Mouse (Mus musculus) heart, embryonic 14.5 days (tissue): ENCODE results near the gene Tex45. TPM values are rescaled to one million over a fixed set of nuclear protein-coding genes. Genes with fewer than 3 reads are reported as not detected.

Source experiments
- ATAC-seq: fragments of 200-750 bp; cut with Nextera tagmentation; 2 replicates; pipeline ENCODE4 v1.8.0; 2017; ENCODE audit warnings: low read depth, moderate TSS enrichment; ENCODE audit not compliant: insufficient number of reproducible peaks, insufficient read depth, low FRiP score
- H3K27ac ChIP-seq, 2 experiments: fragments of 200-500 bp in 1 of 2; fragments of 300-500 bp in 1 of 2; sonication (generic) in 1 of 2; replicated peaks in 1 of 2; 2 replicates each; pipeline ENCODE4 v1.5.1; 2012 to 2014; ENCODE audit warnings: low read depth in 2 of 2, low read length in 2 of 2, control low read depth in 1 of 2, mild to moderate bottlenecking in 1 of 2, mixed read lengths in 1 of 2; ENCODE audit not compliant: control insufficient read depth in 1 of 2, insufficient read depth in 1 of 2
- H3K27me3 ChIP-seq: fragments of 300-500 bp; sonication (generic); 2 replicates; pipeline ENCODE4 v1.6.1; 2014; ENCODE audit warnings: mild to moderate bottlenecking, low read length, control low read depth; ENCODE audit not compliant: control insufficient read depth, insufficient read depth
- H3K36me3 ChIP-seq: fragments of 300-500 bp; sonication (generic); 2 replicates; pipeline ENCODE4 v1.6.1; 2014; ENCODE audit warnings: mild to moderate bottlenecking, control low read depth, low read length, mixed read lengths; ENCODE audit not compliant: control insufficient read depth, insufficient read depth
- H3K4me1 ChIP-seq, 2 experiments: fragments of 200-500 bp in 1 of 2; fragments of 300-500 bp in 1 of 2; sonication (generic) in 1 of 2; 2 replicates each; pipeline ENCODE4 v1.6.1; 2012 to 2014; ENCODE audit warnings: low read length in 2 of 2, control low read depth in 1 of 2, mixed read lengths in 1 of 2; ENCODE audit not compliant: control insufficient read depth in 2 of 2, insufficient read depth in 2 of 2
- H3K4me2 ChIP-seq: fragments of 300-500 bp; sonication (generic); 2 replicates; pipeline ENCODE4 v1.6.1; 2014; ENCODE audit warnings: mild to moderate bottlenecking, low read length
- H3K4me3 ChIP-seq, 2 experiments: fragments of 200-500 bp in 1 of 2; fragments of 300-500 bp in 1 of 2; sonication (generic) in 1 of 2; 2 replicates each; pipeline ENCODE4 v1.5.1; 2012 to 2014; ENCODE audit warnings: low read length in 2 of 2, mild to moderate bottlenecking in 2 of 2, control low read depth in 1 of 2, low read depth in 1 of 2, moderate library complexity in 1 of 2; ENCODE audit not compliant: control insufficient read depth in 1 of 2, insufficient read depth in 1 of 2
- H3K9ac ChIP-seq: fragments of 300-500 bp; sonication (generic); 2 replicates; pipeline ENCODE4 v1.6.1; 2014; ENCODE audit warnings: mild to moderate bottlenecking, low read length
- H3K9me3 ChIP-seq: fragments of 300-500 bp; sonication (generic); 2 replicates; pipeline ENCODE4 v1.6.1; 2016; ENCODE audit warnings: low read length, control low read depth; ENCODE audit not compliant: control insufficient read depth
- WGBS: fragments of 180-500 bp; shearing (Covaris S2); extraction: QIAGEN DNeasy Blood & Tissue Kit; methylation state at CpG from one replicate; pipeline ENCODE4 v1.1.7; 2014; 5-methylcytosine and 5-hydroxymethylcytosine counted together
- polyA plus RNA-seq: library from polyadenylated mRNA; unstranded; fragments of >200 nt; fragmentation: Nextera tagmentation; extraction: Ambion mirVana; gene quantifications from 2 replicates; pipeline ENCODE4 v1.2.1, GENCODE M21; 2014

Gene Tex45
- polyA plus RNA-seq, 1 experiment from 2014 or later, result not detected

GRCm38 (mm10) chr8:3485192-3485591 lies 14.5 kb downstream of the Tex45 start:
- Histone ChIP-seq H3K27ac (no peak overlapping the region), H3K4me3 (no peak overlapping the region), H3K27me3 (no peaks in the 10 kb centered on the region), H3K9me3 (no peaks in the 10 kb centered on the region), H3K9ac (no peak overlapping the region), H3K4me1 (peaks cover 3% of the 10 kb centered on the region in 2 experiments; a peak in 1 of 4 replicates), H3K4me2 (no peak overlapping the region), H3K36me3 (no peaks in the 10 kb centered on the region)
- 21% methylated on average over 5 of the region's 5 CpGs for WGBS
- ATAC-seq, result no peak

GRCm38 (mm10) chr8:3492901-3493844 lies 22.5 kb downstream of the Tex45 start, which contains the start of gene Zfp358:
Gene Zfp358 (plus strand): TSS chr8:3493138.
- whole genome bisulfite sequencing, result 1% methylated on average over 55 of the region's 64 CpGs
- Histone ChIP-seq H3K9ac (peak within 1 kb of the TSS; percentile 99), H3K4me3 (peak within 1 kb of the TSS; percentile 67 to 94), H3K27me3 (no peaks in the 10 kb centered on the region), H3K4me1 (peaks cover 2 to 7% of the 10 kb centered on the region in 2 experiments; a peak in 3 of 4 replicates), H3K4me2 (peak within 1 kb of the TSS; percentile 88), H3K27ac (peak within 1 kb of the TSS; percentile 20 to 82), H3K36me3 (peaks cover 34% of the 10 kb centered on the region), H3K9me3 (no peaks in the 10 kb centered on the region)
- peak; percentile 87 for ATAC-seq

- Histone ChIP-seq H3K36me3 (peaks cover 34% of the 10 kb centered on the region), H3K4me1 (peaks cover 2 to 7% of the 10 kb centered on the region in 2 experiments; a peak in 3 of 4 replicates), H3K9ac (peak overlapping the region; percentile 99), H3K4me3 (peak overlapping the region; percentile 67 to 94), H3K9me3 (no peaks in the 10 kb centered on the region), H3K27me3 (no peaks in the 10 kb centered on the region), H3K27ac (peak overlapping the region in 1 of 2 experiments; percentile 82; a peak in 2 of 4 replicates), H3K4me2 (peak overlapping the region; percentile 88)
- 14% methylated on average over 6 of the region's 6 CpGs for WGBS
- ATAC-seq, result no peak
These were observed 23.2 kb downstream of the Tex45 start for GRCm38 (mm10) chr8:3493845-3494208.

- Histone ChIP-seq H3K4me2 (no peak overlapping the region), H3K4me3 (no peak overlapping the region)
- no peak for ATAC-seq
These were observed 25.1 kb downstream of the Tex45 start for GRCm38 (mm10) chr8:3495578-3496427.

GRCm38 (mm10) chr8:3496428-3496748 lies 25.7 kb downstream of the Tex45 start:
- ATAC-seq, result no peak
- Histone ChIP-seq H3K4me3 (no peak overlapping the region), H3K27me3 (no peaks in the 10 kb centered on the region), H3K9me3 (no peaks in the 10 kb centered on the region), H3K36me3 (peaks cover 34% of the 10 kb centered on the region), H3K9ac (no peak overlapping the region), H3K4me1 (peaks cover 2 to 18% of the 10 kb centered on the region in 2 experiments; a peak in 3 of 4 replicates), H3K27ac (no peak overlapping the region), H3K4me2 (no peak overlapping the region)
- WGBS, result 84% methylated on average over 15 of the region's 15 CpGs

More at GRCm38 (mm10) chr8:3495578-3496427, 25.1 kb downstream of the Tex45 start:
- H3K27ac ChIP-seq, result no peak overlapping the region
- H3K36me3 ChIP-seq, result peaks cover 34% of the 10 kb centered on the region
- H3K4me1 ChIP-seq, result peaks cover 2 to 13% of the 10 kb centered on the region in 2 experiments; a peak in 3 of 4 replicates
- no peaks in the 10 kb centered on the region for H3K9me3 ChIP-seq
- H3K27me3 ChIP-seq, result no peaks in the 10 kb centered on the region
- H3K9ac ChIP-seq, result no peak overlapping the region
- 92% methylated on average over 44 of the region's 44 CpGs for WGBS

GRCm38 (mm10) chr8:3498583-3498982 lies 27.9 kb downstream of the Tex45 start:
- H3K4me2 ChIP-seq, result no peak overlapping the region
- H3K27me3 ChIP-seq, result no peaks in the 10 kb centered on the region
- H3K36me3 ChIP-seq, result peaks cover 36% of the 10 kb centered on the region
- no peaks in the 10 kb centered on the region for H3K9me3 ChIP-seq
- H3K4me1 ChIP-seq, result peaks cover 2 to 18% of the 10 kb centered on the region in 2 experiments; a peak in 3 of 4 replicates
- ATAC-seq, result no peak
- no peak overlapping the region for H3K4me3 ChIP-seq
- H3K9ac ChIP-seq, result no peak overlapping the region
- H3K27ac ChIP-seq, result no peak overlapping the region
- WGBS, result 90% methylated on average over 3 of the region's 3 CpGs

GRCm38 (mm10) chr8:3499751-3500150 lies 29.1 kb downstream of the Tex45 start:
- H3K9ac ChIP-seq, result peak overlapping the region; percentile 75
- H3K27me3 ChIP-seq, result no peaks in the 10 kb centered on the region
- H3K27ac ChIP-seq, result peak overlapping the region; percentile 90 to 97
- 6% methylated on average over 8 of the region's 8 CpGs for WGBS
- H3K36me3 ChIP-seq, result peaks cover 36% of the 10 kb centered on the region
- peak overlapping the region; percentile 64 for H3K4me2 ChIP-seq
- H3K4me1 ChIP-seq, result peaks cover 0 to 11% of the 10 kb centered on the region in 2 experiments; a peak in 2 of 4 replicates
- peak overlapping the region; percentile 83 to 95 for H3K4me3 ChIP-seq
- H3K9me3 ChIP-seq, result no peaks in the 10 kb centered on the region
- peak; percentile 16; the same call in 1 of the 2 replicates for ATAC-seq
